Mouse (Mus musculus) left cerebral cortex, adult 18-20 months (tissue): Measurements from ENCODE around the gene Hspa1l. TPM values are rescaled to one million over a fixed set of nuclear protein-coding genes. Genes with fewer than 3 reads are reported as not detected.
"Not testable (repeated sequence)": the region's sequence is repeated elsewhere in the genome, so short reads cannot be mapped to it uniquely, and the experiment has no call there.

Source experiments
- DNase-seq, 2 experiments: peaks; one replicate each; pipeline ENCODE4 v3.0.0; 2021 to 2022; ENCODE audit warnings: low spot score in 2 of 2, mixed read lengths in 1 of 2
- long read RNA-seq, 2 experiments: library from polyadenylated mRNA; stranded (forward); transcript quantifications; one replicate each; pipeline ENCODE4 v2.0.0; 2021
- total RNA-seq, 2 experiments: library from RNA; stranded (reverse); gene quantifications; 2 replicates each; pipeline ENCODE4 v1.2.3; 2021

The Hspa1l gene
- total RNA-seq = under 1 TPM; 0.44 to 0.61 TPM
- long read RNA-seq, experiment 1, partial matches to known transcripts = 0 of 1 reads
- long read RNA-seq, experiment 1, other reads (novel, unspliced or antisense) = 1 of 1 reads
- long read RNA-seq, experiment 2 = 0 reads

DNA sequence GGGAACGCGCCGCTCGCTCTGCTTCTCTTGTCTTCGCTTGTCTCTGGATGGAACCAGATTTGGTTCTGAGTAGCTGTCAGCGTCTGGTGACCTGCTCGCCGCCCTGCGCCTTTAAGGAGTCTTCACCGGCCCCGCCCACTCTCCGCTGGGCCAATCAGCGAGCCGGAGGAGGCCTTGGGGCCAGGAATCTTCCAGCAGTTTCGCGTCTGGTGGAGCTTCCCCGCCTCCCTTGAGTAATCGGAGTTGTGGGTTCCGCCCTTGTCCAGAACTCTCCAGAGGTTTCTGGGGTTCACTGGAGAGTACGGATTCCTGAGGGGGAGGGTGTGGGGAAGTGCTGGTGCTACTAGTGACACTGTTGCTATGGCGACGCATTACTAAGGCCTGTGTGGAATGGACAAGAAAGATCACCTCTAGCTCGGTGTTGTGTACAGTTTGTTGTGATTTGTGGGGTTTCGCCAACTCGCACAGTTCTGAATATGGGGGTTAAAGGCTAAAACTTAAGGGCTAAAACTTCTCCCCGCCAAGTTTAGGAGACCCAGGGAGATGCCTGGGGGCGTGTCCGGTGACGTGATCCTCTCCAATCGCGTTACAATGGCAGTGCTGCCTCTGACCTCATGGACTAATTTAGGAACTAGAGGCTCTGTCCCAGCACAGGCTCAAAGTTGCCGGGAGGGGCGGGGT lies at the start of gene Hspa1l, which contains the start of gene Hspa1a:
Gene Hspa1l (plus strand): TSS at position 635 of the 681 bp plus-strand sequence.
Gene Hspa1a (minus strand): TSS at position 88 of the 681 bp plus-strand sequence.
- peak; percentile 68 to 77 for DNase-seq

- DNase-seq = no peak
These were observed 49.6 kb upstream of the Hspa1l start for GRCm38 (mm10) chr17:34922939-34923338.

GRCm38 (mm10) chr17:34924258-34924657 lies 48.2 kb upstream of the Hspa1l start:
- no peak for DNase-seq

DNA sequence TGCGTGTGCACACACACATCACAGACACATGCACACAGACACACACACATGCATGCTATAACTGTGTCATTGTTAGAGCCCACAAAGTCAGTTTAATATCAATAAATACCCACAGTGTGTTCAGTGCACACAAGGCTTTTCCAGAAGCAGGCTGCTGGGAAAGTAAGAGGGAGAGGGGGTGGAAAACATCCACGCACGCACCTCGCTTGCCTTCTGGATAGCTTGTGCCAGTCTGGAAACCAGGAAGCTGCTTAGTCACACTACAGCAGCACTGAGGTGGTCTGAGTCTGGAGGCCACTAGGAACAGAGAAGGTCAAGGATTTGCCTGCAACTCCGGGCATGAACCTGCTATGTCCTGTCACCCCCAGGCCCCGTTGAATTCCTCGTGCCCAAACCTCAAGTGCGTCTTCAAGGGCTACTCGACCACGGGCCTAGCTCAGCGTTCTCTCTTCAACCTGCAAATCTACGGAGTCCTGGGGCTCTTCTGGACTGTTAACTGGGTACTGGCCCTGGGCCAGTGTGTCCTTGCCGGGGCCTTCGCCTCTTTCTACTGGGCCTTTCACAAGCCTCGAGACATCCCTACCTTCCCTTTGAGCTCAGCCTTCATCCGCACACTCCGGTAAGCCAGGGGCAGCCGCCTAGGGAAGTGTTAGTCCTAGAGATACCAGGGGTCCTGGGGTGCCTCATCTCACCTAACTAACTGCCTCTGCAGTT lies 45.0 kb upstream of the Hspa1l start:
- DNase-seq = peak in 1 of 2 experiments; percentile 51

GRCm38 (mm10) chr17:34928841-34929240 lies 43.7 kb upstream of the Hspa1l start:
- DNase-seq = no peak

DNA sequence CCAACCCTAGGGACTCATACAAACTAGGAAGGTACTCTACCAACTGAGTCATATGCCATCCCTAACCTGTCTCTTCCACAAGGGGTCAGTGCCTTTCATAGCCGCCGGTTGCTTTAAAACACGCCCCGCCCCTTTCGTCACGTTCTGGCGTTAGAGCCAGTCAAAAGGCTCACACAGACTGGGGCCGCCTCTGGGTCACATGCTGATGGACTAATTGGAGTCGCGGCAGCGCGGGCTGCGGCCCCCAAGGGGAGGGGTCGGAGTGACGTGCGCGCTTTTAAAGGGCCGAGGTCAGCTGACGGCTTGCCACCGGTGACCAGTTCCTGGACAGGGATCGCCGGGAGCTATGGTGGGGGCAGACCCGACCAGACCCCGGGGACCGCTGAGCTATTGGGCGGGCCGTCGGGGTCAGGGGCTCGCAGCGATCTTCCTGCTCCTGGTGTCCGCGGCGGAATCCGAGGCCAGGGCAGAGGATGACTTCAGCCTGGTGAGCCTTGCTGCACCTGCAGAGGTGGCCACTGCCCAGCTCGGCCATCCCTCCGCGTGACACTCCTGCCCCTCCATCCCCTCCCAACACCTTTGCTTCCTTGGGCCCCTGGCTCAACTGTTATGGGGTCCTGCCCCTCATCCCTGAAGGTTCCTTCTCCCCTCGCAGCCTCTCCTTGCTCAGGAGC lies 41.3 kb upstream of the Hspa1l start, which contains the start of gene Neu1:
Gene Neu1 (plus strand): TSS at position 193 of the 674 bp plus-strand sequence.
- DNase-seq = peak; percentile 97 to 98

GRCm38 (mm10) chr17:34931735-34932098 lies 40.8 kb upstream of the Hspa1l start:
- DNase-seq = peak; percentile 34 to 58

DNA sequence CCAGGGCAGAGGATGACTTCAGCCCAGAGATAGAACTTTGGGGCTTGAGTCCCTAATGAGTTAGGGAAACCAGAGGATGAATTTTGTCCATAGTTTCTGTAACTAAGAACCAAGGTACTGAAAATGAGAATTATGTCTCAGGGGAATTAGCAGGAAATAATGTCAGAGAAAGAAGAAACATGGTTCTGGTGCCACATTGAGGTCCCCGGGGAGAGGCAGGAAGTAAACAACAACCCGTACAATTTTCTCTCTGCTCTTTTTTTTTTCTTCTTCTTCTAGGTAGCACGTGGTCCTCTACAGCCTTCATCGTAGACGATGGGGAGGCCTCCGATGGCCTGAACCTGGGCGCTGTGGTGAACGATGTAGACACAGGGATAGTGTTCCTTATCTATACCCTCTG lies 40.2 kb upstream of the Hspa1l start:
- DNase-seq = no peak

DNA sequence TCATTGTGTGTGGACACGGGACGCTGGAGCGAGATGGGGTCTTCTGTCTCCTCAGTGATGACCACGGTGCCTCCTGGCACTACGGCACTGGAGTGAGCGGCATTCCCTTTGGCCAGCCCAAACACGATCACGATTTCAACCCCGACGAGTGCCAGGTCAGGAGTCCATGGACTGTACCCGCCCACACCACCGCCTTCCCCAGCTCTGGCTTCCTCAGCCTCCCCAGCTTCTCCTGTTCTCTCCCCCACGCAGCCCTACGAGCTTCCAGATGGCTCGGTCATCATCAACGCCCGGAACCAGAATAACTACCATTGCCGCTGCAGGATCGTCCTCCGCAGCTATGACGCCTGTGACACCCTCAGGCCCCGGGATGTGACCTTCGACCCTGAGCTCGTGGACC lies 38.5 kb upstream of the Hspa1l start:
- DNase-seq = peak; percentile 38 to 48

DNA sequence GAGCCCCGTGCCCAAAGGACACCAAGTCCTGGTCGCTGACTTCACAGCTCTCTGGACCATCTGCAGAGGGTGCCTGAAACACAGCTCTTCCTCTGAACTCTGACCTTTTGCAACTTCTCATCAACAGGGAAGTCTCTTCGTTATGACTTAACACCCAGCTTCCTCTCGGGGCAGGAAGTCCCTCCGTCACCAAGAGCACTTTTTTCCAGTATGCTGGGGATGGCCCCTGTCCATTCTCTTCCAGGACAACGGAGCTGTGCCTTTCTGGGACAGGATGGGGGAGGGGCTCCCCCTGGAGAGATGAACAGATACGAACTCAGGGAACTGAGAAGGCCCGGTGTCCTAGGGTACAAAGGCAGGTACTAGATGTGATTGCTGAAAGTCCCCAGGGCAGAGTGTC lies 37.7 kb upstream of the Hspa1l start:
- DNase-seq = no peak

DNA sequence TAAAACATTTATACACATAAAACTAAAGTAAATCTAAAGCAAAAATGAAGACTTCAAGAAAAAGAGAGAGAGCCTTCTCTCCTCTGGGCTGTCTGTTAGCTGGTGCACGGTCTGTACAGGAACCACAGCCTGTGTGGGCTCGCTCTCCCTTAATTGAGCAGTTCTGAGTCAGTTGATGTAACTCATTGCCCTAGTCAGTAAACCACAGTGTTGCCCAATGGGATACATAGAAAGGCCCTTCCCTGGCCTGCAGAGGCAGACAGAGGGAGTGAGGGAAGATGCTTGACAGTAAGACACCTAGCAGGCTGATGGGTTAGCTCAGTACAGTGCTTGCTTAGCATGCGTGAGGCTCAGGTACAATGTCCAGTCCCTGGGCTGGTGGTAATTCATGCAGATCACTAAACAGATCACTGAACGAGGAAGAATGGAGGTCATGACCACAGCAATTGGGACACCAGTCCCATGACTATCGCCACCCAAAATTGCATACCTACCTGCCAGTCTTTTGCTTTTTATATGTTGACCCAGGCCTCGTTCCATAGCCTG lies 34.5 kb upstream of the Hspa1l start:
- DNase-seq = no peak

DNA sequence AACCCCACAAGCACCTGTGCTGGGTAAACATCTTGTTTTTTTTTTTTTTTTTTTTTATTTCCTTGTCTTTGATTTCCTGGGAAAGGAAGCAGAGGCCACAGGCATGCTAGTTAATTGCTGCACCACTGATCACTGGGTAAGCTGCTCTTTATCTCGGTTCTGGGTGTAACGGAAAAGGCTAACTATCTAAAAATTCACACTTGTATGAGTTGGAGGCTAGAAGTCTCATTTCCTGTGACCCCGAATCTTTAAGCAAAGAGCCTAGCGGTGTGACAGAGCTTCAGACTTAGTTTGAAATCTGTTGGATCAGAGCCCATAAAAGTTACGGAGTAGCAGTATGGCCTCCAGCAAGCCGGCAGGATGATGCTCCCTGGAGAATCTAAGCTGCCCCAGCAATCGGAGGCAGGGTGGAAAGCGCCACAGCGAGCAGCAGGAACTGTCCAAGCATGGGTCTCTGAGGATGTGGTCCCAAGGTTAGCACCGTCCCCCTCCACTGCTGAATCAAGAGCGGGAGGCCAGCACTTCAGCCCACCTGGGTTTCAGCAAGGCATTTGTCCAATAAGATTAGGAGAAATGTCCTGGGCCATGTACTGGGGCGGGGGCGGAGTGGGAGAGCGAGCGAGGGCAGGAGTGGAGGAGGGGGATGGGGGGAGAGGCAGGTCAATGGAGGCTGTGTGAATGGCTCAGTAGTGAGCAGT lies 31.0 kb upstream of the Hspa1l start:
- no peak for DNase-seq

GRCm38 (mm10) chr17:34943128-34943815 lies 29.2 kb upstream of the Hspa1l start:
- no peak for DNase-seq

DNA sequence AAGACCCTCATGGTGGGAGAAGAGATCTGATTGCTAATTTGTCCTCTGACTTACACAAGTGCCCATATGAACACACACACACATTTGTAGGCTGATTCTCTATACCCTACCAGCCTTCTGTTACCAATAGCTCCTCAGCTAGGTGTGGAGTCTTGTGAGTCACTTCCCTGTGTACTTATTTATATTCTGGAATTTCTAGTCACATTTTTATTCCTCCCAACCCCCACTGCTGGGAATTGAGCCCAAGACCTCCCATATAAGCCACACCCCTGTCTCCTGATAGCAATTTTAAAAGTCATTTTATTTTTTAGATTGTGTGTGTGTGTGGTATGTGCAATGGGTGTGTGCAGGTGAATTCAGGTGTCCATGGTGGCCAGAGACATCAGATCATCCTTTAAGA lies 28.1 kb upstream of the Hspa1l start:
- no peak for DNase-seq

DNA sequence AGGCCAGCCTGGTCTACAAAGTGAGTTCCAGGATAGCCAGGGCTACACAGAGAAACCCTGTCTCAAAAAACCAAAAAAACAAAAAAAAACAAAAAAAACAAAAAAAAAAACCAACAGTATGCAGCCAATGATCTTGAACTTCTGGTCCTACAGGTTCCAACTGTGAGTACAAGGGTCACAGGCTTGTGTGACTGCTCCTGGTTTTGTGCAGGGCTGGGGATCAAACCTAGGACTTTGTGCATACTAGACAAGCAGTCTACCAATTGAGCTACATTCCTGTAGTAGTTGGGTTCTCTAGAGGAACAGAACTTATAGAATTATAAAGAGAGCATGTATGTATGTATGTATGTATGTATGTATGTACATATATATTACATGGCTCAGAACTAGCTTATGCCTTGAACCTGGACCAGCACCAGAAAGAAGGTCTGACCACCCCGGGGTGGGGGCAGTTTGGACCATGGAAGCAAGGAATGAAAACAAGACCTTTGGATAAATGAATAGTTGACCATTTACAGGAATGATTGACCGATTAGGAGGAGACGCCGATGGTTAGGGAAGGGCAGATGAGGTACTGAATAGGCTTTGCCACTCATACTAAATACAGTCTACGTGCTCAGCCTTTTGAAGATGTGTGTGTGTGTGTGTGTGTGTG lies 25.9 kb upstream of the Hspa1l start:
- DNase-seq = no peak

GRCm38 (mm10) chr17:34947606-34948005 lies 24.9 kb upstream of the Hspa1l start:
- DNase-seq = no peak

DNA sequence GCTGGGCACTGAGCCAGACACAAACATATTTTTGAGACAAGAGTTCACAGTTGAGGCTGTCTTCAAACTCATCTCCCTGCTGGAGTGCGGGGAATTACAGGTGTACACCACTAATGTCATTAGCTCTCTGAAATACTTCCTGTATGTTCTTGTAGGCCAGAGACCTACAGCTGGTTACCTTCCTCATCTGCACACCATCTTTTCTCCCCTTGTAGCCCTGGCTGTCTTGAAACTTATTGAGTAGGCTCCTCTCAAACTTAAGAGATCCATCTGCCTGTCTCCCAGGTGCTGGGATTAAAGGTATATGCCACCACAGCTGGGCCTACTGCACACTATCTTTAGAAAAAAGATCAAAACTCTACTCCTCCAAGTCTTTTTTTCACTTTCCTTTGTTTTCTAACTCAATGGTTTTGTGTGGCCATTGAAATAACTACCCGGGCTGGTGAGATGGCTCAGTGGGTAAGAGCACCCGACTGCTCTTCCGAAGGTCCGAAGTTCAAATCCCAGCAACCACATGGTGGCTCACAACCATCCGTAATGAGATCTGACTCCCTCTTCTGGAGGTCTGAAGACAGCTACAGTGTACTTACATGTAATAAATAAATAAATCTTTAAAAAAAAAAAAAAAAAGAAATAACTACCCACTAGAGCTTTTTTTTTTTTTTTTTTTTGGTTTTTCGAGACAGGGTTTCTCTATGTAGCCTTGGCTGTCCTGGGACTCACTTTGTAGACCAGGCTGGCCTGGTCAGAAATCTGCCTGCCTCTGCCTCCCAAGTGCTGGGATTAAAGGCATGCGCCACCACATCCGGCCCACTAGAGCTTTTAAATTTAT lies 23.6 kb upstream of the Hspa1l start:
- not testable (repeated sequence) for DNase-seq

- DNase-seq = no peak
These were observed 22.9 kb upstream of the Hspa1l start for GRCm38 (mm10) chr17:34949553-34949969.
